Mouse (Mus musculus) cerebellum, adult 18-20 months (tissue): ENCODE measurements around the gene Bcl2a1d.
A peak's percentile ranks its signal among the peaks of the same experiment; 100 is the strongest.
"Not testable (repeated sequence)": the region's sequence is repeated elsewhere in the genome, so short reads cannot be mapped to it uniquely, and the experiment has no call there.

Experiments used
- DNase-seq, 2 experiments: peaks; one replicate each; pipeline ENCODE4 v3.0.0; 2021

The Bcl2a1d gene

GRCm38 (mm10) chr9:88731728-88732127 lies at the start of gene Bcl2a1d:
Bcl2a1d (minus strand) TSS chr9:88731914.
- not testable (repeated sequence) for DNase-seq

- DNase-seq, result not testable (repeated sequence)
These were observed 38.5 kb upstream of the Bcl2a1d start for GRCm38 (mm10) chr9:88770239-88770638.

- DNase-seq, result not testable (repeated sequence)
These were observed 37.8 kb upstream of the Bcl2a1d start for GRCm38 (mm10) chr9:88769470-88769869.

GRCm38 (mm10) chr9:88746687-88747086 lies 15.0 kb upstream of the Bcl2a1d start:
- peak; percentile 17 to 26 for DNase-seq

GRCm38 (mm10) chr9:88746046-88746445 lies 14.3 kb upstream of the Bcl2a1d start:
- DNase-seq, result not testable (repeated sequence)

GRCm38 (mm10) chr9:88735289-88735688 lies 3.6 kb upstream of the Bcl2a1d start:
- not testable (repeated sequence) for DNase-seq

GRCm38 (mm10) chr9:88733182-88733581 lies 1.5 kb upstream of the Bcl2a1d start:
- not testable (repeated sequence) for DNase-seq

GRCm38 (mm10) chr9:88732334-88732733 lies 620 bp upstream of the Bcl2a1d start:
- DNase-seq, result not testable (repeated sequence)

- not testable (repeated sequence) for DNase-seq
These were observed 3.4 kb downstream of the Bcl2a1d start for GRCm38 (mm10) chr9:88728311-88728710.

- not testable (repeated sequence) for DNase-seq
These were observed 10.1 kb downstream of the Bcl2a1d start for GRCm38 (mm10) chr9:88721628-88722027.

GRCm38 (mm10) chr9:88719989-88720537 lies 11.7 kb downstream of the Bcl2a1d start, which contains the start of gene Mthfsl:
Mthfsl (minus strand) TSS chr9:88720296.
- DNase-seq, result peak; percentile 31 to 61

- DNase-seq, result peak; percentile 26 to 52
These were observed 12.4 kb downstream of the Bcl2a1d start for GRCm38 (mm10) chr9:88719073-88719921.

GRCm38 (mm10) chr9:88718593-88718992 lies 13.1 kb downstream of the Bcl2a1d start:
- DNase-seq, result peak in 1 of 2 experiments; percentile 42

- peak; percentile 64 to 70 for DNase-seq
These were observed 13.6 kb downstream of the Bcl2a1d start for GRCm38 (mm10) chr9:88718140-88718539.

GRCm38 (mm10) chr9:88714515-88714914 lies 17.2 kb downstream of the Bcl2a1d start:
- DNase-seq, result not testable (repeated sequence)

- DNase-seq, result not testable (repeated sequence)
These were observed 19.5 kb downstream of the Bcl2a1d start for GRCm38 (mm10) chr9:88712164-88712749.

- DNase-seq, result not testable (repeated sequence)
These were observed 20.7 kb downstream of the Bcl2a1d start for GRCm38 (mm10) chr9:88710910-88711438.

GRCm38 (mm10) chr9:88710439-88710838 lies 21.3 kb downstream of the Bcl2a1d start:
- DNase-seq, result not testable (repeated sequence)

- DNase-seq, result not testable (repeated sequence)
These were observed 21.9 kb downstream of the Bcl2a1d start for GRCm38 (mm10) chr9:88709794-88710193.

GRCm38 (mm10) chr9:88709304-88709703 lies 22.4 kb downstream of the Bcl2a1d start:
- DNase-seq, result no peak

GRCm38 (mm10) chr9:88706700-88707099 lies 25.0 kb downstream of the Bcl2a1d start:
- DNase-seq, result no peak

- DNase-seq, result not testable (repeated sequence)
These were observed 26.6 kb downstream of the Bcl2a1d start for GRCm38 (mm10) chr9:88705157-88705556.

GRCm38 (mm10) chr9:88698746-88699145 lies 33.0 kb downstream of the Bcl2a1d start:
- DNase-seq, result not testable (repeated sequence)
